Mouse (Mus musculus) liver (tissue): Measurements from ENCODE around the gene Zbtb2.

ENCODE experiments used
- DNase-seq: peaks from one replicate; pipeline ENCODE4 v3.0.0-alpha.2; 2020; ENCODE audit warnings: mixed read lengths

The Zbtb2 gene

GRCm38 (mm10) chr10:4384244-4384643 is 3.7 kb downstream of the Zbtb2 start:
- no peak for DNase-seq

GRCm38 (mm10) chr10:4380748-4381147 is 7.2 kb downstream of the Zbtb2 start:
- DNase-seq = no peak

- no peak for DNase-seq
Observed at GRCm38 (mm10) chr10:4376931-4377330, 11.0 kb downstream of the Zbtb2 start.

- DNase-seq = no peak
Observed at GRCm38 (mm10) chr10:4376461-4376860, 11.4 kb downstream of the Zbtb2 start.

- no peak for DNase-seq
Observed at GRCm38 (mm10) chr10:4375267-4375666, 12.6 kb downstream of the Zbtb2 start.

- no peak for DNase-seq
Observed at GRCm38 (mm10) chr10:4374734-4375133, 13.2 kb downstream of the Zbtb2 start.

- no peak for DNase-seq
Observed at GRCm38 (mm10) chr10:4374239-4374638, 13.7 kb downstream of the Zbtb2 start.

GRCm38 (mm10) chr10:4373558-4373957 is 14.3 kb downstream of the Zbtb2 start:
- DNase-seq = no peak

GRCm38 (mm10) chr10:4372011-4372410 is 15.9 kb downstream of the Zbtb2 start:
- DNase-seq = no peak

- no peak for DNase-seq
Observed at GRCm38 (mm10) chr10:4370105-4370504, 17.8 kb downstream of the Zbtb2 start.

- DNase-seq = no peak
Observed at GRCm38 (mm10) chr10:4364618-4365017, 23.3 kb downstream of the Zbtb2 start.

GRCm38 (mm10) chr10:4357435-4357834 is 30.5 kb downstream of the Zbtb2 start:
- DNase-seq = no peak

GRCm38 (mm10) chr10:4356640-4357039 is 31.3 kb downstream of the Zbtb2 start:
- no peak for DNase-seq

GRCm38 (mm10) chr10:4355882-4356451 is 31.9 kb downstream of the Zbtb2 start:
- no peak for DNase-seq

- DNase-seq = no peak
Observed at GRCm38 (mm10) chr10:4354371-4355260, 33.3 kb downstream of the Zbtb2 start.

- DNase-seq = no peak
Observed at GRCm38 (mm10) chr10:4347591-4347990, 40.3 kb downstream of the Zbtb2 start.

- DNase-seq = no peak
Observed at GRCm38 (mm10) chr10:4347136-4347492, 40.8 kb downstream of the Zbtb2 start.

- DNase-seq = peak; percentile 89
Observed at GRCm38 (mm10) chr10:4346489-4347135, 41.3 kb downstream of the Zbtb2 start.

- DNase-seq = peak; percentile 49
Observed at GRCm38 (mm10) chr10:4341430-4341829, 46.5 kb downstream of the Zbtb2 start.

GRCm38 (mm10) chr10:4338863-4339461 is 48.9 kb downstream of the Zbtb2 start:
- DNase-seq = peak; percentile 30

GRCm38 (mm10) chr10:4334039-4334683 is 53.7 kb downstream of the Zbtb2 start:
- peak; percentile 91 for DNase-seq

GRCm38 (mm10) chr10:4333319-4333718 is 54.6 kb downstream of the Zbtb2 start:
- DNase-seq = peak; percentile 22
